Mouse (Mus musculus) layer of hippocampus, adult 9-11 months (tissue): ENCODE results near the gene Ccl9.
A peak's percentile ranks its signal among the peaks of the same experiment; 100 is the strongest.

Experiments
- DNase-seq: peaks from one replicate; pipeline ENCODE4 v3.0.0; 2022

Gene Ccl9

GRCm38 (mm10) chr11:83578186-83578760 lies at the start of gene Ccl9:
Gene Ccl9 (minus strand): TSS chr11:83578636.
- DNase-seq = peak; percentile 33

- DNase-seq = no peak
Measured at GRCm38 (mm10) chr11:83623586-83623985, 45.1 kb upstream of the Ccl9 start.

DNA sequence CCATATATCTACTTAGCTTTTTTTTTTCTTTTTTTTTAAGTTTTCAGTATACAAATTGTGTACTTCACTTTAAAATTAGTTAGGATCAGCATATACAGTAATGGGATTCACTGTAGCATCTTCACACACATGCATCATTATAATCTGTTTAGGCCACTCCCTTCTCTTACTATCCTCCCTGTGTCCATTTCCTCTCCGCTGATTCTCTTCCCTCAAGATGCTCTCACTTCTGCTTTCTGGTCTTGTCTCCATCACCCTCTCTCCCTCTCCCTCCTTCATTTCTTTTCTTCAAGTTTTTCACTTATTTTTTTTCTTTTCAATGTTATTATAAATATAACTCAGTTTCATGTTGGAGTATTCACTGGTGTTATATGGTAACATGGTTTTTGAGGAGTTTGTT lies 40.6 kb upstream of the Ccl9 start:
- DNase-seq = no peak

- no peak for DNase-seq
Measured at GRCm38 (mm10) chr11:83618238-83618637, 39.8 kb upstream of the Ccl9 start.

GRCm38 (mm10) chr11:83616586-83616985 lies 38.1 kb upstream of the Ccl9 start:
- peak; percentile 45 for DNase-seq

DNA sequence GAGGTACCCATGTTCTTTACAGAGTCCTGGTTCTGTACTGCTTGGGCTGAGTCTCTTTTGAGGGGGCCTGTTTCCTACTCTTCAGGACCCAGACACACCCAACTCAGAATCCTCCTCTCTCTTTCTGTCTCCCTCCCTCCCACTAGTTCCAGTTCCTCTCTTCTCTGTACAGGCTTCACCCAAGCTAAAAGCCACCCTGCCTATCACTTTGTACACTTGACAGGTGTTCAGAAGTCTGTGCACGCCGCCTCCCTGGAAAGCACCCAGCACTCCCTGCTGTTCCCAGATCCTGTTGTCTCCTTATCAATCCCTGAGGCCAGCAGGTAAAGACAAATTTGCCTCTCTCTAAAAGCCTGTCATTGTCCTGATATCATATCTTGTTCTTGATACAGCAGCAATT lies 32.5 kb upstream of the Ccl9 start:
- no peak for DNase-seq

DNA sequence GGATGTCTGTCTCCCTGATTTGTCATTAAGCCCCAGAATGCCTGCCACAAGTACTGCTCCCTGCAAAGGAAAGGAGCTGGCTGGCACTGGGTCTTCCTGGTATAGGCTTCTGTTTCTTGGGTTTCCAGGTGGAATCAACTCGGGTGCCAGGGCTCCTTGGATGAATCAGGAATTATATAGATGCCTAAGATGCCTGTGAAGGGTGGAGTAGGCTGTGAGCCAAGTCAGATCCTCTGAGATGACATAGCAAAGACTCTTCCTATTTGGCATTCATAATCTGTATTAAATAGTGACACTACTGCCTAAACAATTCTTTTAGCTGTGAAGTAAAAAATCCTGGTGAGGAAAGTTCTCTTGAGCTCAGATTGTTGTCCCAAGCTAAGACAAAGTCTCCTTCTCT lies 28.0 kb upstream of the Ccl9 start:
- no peak for DNase-seq

DNA sequence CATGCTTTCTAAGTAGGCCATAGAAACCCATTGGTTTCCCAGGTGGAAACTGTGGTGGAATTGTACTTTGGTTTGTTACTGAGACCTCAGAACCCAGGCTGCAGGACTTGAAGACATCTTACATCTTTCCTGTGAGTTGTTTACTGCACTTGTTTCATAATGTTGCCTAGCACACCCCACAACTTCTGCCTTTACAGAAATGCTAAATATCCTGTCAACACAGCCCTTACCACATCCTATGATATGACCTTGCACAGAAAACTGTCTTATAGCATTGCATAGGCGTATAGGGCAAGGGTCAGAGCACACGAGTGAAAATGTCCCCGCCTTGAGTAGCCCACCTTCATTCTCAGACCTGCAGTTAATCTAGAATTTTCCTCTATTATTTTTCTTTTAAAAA lies 27.1 kb upstream of the Ccl9 start:
- DNase-seq = no peak

- DNase-seq = no peak
Measured at GRCm38 (mm10) chr11:83604698-83605097, 26.3 kb upstream of the Ccl9 start.

- DNase-seq = no peak
Measured at GRCm38 (mm10) chr11:83603399-83603798, 25.0 kb upstream of the Ccl9 start.

DNA sequence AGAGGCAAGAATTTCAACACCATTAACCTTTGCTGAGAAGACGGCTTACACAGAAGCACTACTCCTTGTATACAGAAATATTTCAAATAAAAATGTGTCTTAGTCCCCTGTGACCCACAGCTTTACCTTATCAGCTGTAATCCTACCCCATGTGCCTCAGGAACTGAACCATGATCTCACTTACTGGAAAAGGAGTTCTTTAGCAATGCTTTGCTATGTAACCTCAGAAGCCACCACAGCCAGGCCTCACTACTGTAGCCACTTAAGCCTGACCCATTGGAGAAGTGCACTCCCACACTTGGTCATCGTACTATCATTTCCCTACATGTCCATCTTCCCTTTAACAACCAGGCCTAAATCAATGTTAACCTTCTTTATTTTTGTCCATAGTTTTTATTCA lies 22.1 kb upstream of the Ccl9 start:
- DNase-seq = no peak

DNA sequence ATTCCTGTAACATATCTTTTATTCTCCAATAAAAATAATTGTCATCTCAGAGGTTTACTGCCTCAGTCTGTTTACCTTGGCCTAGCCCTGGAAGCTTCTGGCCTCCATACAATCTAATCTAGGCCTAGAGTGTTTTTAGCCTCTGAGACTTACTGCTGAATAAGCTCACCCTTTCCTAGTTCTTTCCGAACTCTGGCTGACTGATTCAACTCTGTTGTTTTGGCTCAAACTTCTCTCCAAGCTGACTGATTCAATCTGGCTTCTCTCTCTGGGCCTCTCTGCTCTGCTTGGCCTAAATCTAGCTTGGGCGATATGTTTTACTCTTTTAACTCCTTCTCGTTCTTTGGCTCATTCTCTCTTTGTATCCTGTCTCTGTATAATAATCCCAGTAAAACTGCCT lies 20.6 kb upstream of the Ccl9 start:
- no peak for DNase-seq

DNA sequence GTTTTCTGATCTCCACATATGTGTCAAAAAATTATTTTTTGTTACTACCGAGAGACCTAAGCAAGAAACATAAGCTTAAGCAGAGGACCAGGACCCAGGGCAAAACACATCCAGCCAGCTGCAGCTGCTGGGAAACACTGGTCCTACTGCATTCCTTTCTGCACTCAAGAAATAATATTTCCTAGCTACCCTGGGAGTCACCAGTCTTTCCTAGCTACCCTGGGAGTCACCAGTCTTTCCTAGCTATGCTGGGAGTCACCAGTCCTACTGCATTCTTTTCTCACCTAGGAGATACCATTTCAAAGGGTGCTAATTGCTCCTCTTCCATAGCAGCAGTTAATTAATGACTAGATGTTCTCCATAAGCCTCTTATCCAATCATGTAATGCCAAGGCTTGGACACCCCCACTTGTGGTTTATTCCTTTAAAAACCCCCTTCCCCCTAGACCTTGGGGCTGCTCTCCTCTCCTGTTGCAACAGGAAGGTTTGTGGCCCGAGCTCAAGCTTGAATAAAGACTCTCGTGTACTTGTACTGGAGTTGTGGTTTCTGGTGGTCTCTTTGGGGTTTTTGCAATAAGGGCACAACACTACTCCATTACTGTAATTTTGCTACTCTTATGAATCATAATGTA lies 19.9 kb upstream of the Ccl9 start:
- no peak for DNase-seq

DNA sequence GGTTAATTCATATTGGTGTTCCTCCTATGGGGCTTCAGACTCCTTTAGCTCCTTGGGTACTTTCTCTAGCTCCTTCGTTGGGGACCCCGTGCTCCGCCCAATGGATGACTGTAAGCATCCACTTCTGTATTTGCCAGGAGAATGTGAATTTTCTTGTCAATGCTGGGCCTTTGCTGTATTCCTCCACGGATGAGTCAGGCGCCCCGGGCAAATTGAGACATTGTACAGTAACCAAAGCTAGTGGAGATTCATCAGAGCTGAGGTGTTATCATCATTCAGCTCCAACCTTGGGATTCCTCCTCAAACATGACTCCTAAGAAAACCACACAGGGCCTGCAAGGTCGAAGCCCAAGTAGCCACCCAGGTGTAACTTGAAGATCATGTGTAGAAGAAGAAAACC lies 19.4 kb upstream of the Ccl9 start:
- DNase-seq = no peak

DNA sequence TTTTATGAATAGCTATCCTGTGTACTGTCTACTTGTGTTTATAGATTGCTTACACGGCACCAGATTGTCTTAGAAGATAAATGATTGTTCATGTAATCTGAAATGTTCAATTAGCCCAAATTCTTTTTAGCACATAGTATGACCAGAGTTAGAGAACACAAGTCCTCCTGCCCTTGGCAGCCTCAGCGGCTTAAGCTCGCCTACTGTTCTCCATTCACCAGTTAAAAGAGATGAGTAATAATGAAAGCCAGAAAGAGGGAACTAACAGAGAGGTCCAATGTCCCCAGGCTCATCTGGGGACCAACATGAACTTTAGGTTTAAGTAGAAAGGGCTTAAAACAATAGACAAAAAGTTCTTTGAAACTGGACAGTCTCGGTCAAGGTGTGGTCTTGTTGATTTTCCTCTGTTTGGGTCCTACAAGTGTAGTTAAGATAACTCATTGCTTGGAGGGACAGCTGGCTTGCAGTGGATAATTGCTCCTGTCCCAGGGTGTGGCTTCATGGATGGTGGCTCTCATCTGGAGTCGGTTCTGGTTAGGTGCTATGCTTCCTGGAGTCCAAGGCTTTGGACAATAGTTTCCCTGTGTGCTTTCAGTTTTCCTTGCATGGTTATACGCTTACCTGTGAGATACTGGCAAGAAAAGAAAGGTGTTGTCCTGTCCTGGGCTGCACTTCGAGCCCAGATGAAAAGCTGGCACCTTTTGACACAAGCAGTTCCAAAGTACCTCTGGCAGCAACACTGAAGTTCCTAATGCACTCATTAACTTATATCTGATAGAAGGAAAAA lies 17.4 kb upstream of the Ccl9 start:
- peak; percentile 12 for DNase-seq

DNA sequence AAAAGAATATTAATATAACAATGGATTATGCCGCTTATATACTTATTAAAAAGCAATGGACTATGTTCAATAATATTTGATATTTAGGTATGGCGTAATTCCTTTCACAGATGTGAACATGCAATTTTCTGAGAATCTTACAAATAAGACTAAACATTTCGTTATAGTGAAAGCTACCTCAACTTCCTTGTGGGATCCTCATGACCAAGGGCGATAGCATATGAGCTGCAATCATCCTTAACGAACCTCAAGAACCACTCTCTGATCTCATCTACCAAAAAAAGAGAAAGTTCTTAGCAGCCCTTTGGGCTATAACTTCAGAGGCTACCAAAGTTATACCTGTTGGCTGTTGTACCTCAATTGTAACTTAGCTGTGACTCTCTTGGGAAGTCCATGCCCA lies 15.0 kb upstream of the Ccl9 start:
- DNase-seq = no peak

DNA sequence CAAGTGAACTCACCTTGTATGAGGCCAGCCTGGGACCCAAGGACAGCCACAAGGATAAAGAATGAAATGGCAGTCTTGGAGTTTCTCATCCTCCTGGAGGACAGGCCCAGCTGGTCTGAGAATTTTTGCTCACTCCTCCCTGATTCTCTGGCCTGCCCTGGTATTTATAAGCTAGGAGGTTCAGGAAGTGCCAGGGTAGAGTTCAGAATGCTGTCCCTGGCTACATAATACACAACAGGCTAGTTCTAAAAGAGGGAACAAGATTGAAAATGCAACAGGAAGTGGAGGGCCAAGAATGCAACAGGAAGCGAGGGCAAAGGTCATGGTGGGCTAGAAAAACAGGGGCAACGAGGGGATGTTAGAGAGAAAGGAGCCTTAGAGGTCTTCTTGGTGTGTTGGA lies 14.4 kb upstream of the Ccl9 start, which contains the start of gene Ccl6:
Gene Ccl6, minus strand, starts transcription at position 235 of the 400 bp plus-strand sequence.
- DNase-seq = peak; percentile 20

DNA sequence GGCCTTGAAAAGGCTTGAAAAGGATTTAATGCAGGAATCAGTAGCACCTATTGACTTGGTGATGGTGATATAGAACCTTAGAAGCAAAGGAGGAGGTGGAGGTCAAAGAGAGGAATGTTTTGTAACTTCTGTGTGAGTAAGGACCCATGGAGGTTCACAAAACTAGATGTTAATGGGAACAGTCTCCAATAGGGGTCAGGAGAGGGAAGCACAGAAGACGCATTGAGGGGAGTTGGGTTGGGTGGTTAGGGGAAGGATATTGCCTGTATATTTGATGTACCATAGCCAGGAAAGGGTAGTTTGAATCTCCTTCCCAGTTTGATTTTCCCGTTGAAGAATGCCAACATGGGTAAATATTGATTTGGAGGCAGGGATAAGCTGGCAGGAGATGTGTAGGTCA lies 5.8 kb upstream of the Ccl9 start:
- no peak for DNase-seq

DNA sequence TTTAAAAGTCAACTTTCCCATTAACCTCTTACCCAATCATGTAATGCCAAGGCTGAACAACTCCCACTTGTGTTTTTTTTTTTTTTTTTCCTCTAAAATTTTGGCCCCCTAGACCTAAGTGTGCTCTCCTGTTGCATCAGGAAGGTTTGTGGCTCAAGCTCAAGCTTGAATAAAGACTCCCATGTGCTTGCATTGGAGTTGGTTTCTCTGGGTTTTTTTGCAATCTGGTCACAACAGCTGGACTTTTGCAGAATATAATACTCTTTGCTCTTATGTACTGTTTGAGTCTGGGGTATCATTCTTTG lies 5.0 kb upstream of the Ccl9 start:
- no peak for DNase-seq

DNA sequence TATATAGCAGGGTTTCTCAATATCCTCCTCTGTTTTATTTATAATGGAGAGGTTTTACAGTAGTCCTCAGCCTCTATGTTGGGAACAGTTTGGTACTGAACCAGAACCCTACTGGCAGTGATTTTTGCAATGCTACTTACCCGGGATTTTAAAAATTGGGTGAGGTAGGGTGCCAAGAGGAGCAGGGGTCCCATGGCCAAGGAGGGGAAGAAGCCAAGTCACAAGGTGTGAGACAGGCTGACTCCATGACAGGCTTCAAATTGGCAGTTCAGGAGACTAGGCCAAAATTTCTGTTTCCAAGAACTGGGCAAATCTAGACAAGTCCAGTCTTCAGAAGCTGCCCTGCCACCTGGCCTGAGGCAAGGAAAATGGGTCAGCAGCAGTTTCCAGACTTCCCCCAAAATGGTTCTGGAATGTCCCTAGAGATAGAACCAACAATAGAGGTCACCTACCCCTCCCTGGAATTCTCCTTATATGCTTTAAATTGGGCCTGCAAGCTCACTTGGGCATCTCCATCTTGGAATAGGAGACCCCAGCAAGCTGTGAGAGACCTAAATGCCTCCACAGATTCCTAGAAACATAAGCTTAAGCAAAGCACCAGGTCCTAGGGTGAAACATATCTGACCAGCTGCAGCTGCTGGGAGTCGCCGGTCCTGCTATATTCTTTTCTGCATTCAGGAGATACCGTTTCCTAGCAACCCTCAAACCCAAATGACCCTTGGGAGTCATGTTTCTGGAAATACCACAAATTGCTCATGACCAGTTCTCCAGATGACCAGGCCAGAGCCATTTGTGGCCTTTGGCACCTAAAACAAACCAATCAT lies 4.4 kb upstream of the Ccl9 start:
- no peak for DNase-seq

GRCm38 (mm10) chr11:83581626-83582610 lies 3.5 kb upstream of the Ccl9 start:
- no peak for DNase-seq

- DNase-seq = no peak
Measured at GRCm38 (mm10) chr11:83580699-83581232, 2.3 kb upstream of the Ccl9 start.
